Mouse (Mus musculus) liver, embryonic 13.5 days (tissue): ENCODE measurements at regions not wholly inside any gene's neighbourhood (a gene's known extent, or its start where the extent isn't known, plus 50 kb on each side); places are given as distances from the start of the nearest gene placed in this dataset.

ENCODE experiments used
- ATAC-seq: fragments of 200-750 bp; cut with Nextera tagmentation; 2 replicates; pipeline ENCODE4 v1.8.0; 2017; ENCODE audit warnings: low read depth, mild to moderate bottlenecking, moderate number of reproducible peaks, moderate library complexity
- DNase-seq: peaks from one replicate; pipeline ENCODE4 v3.0.0; 2022
- H3K27ac ChIP-seq: fragments of 300-500 bp; sonication (generic); 2 replicates; pipeline ENCODE4 v1.5.1; 2015; ENCODE audit warnings: moderate library complexity, mild to moderate bottlenecking, inconsistent platforms
- H3K27me3 ChIP-seq: fragments of 300-500 bp; sonication (generic); 2 replicates; pipeline ENCODE4 v1.6.1; 2015; ENCODE audit warnings: mild to moderate bottlenecking, inconsistent platforms
- H3K36me3 ChIP-seq: fragments of 300-500 bp; sonication (generic); 2 replicates; pipeline ENCODE4 v1.6.1; 2015; ENCODE audit warnings: mild to moderate bottlenecking, inconsistent platforms
- H3K4me1 ChIP-seq: fragments of 300-500 bp; sonication (generic); replicated peaks from 2 replicates; pipeline ENCODE4 v1.6.1; 2015; ENCODE audit warnings: inconsistent platforms
- H3K4me2 ChIP-seq: fragments of 300-500 bp; sonication (generic); 2 replicates; pipeline ENCODE4 v1.6.1; 2015; ENCODE audit warnings: inconsistent platforms, mild to moderate bottlenecking, moderate library complexity
- H3K4me3 ChIP-seq: fragments of 300-500 bp; sonication (generic); replicated peaks from 2 replicates; pipeline ENCODE4 v1.5.1; 2015; ENCODE audit warnings: mild to moderate bottlenecking, inconsistent platforms
- H3K9ac ChIP-seq: fragments of 300-500 bp; sonication (generic); 2 replicates; pipeline ENCODE4 v1.6.1; 2015; ENCODE audit warnings: mild to moderate bottlenecking, inconsistent platforms
- H3K9me3 ChIP-seq: fragments of 300-500 bp; sonication (generic); replicated peaks from 2 replicates; pipeline ENCODE4 v1.6.1; 2016; ENCODE audit warnings: inconsistent platforms
- WGBS: fragments of 180-500 bp; shearing (Covaris S2); methylation state at CpG from one replicate; pipeline ENCODE4 v1.1.7; 2015; ENCODE audit not compliant: insufficient replicate concordance; 5-methylcytosine and 5-hydroxymethylcytosine counted together

GRCm38 (mm10) chr13:101625922-101626321, 142.1 kb downstream of the Pik3r1 start:
- Histone ChIP-seq H3K9ac (no peak overlapping the region), H3K9me3 (no peaks in the 10 kb centered on the region), H3K27me3 (peaks cover 11% of the 10 kb centered on the region; the same call in 1 of the 2 replicates), H3K4me3 (no peak overlapping the region), H3K36me3 (no peaks in the 10 kb centered on the region), H3K4me2 (no peak overlapping the region), H3K27ac (no peak overlapping the region), H3K4me1 (0 out of 2 replicates have a peak, but pooled peaks cover 10% of the 10 kb centered on the region)
- 83% methylated on average over 5 of the region's 5 CpGs for WGBS
- no peak for ATAC-seq
- DNase-seq: no peak

GRCm38 (mm10) chr13:101624179-101624581, 143.8 kb downstream of the Pik3r1 start:
- WGBS: 34% methylated on average over 5 of the region's 5 CpGs
- no peak overlapping the region for H3K4me2 ChIP-seq
- no peak overlapping the region for H3K9ac ChIP-seq
- H3K4me1 ChIP-seq: 0 out of 2 replicates have a peak, but pooled peaks cover 10% of the 10 kb centered on the region
- no peaks in the 10 kb centered on the region for H3K9me3 ChIP-seq
- H3K4me3 ChIP-seq: no peak overlapping the region
- H3K27ac ChIP-seq: no peak overlapping the region
- no peaks in the 10 kb centered on the region for H3K36me3 ChIP-seq
- H3K27me3 ChIP-seq: peaks cover 11% of the 10 kb centered on the region; the same call in 1 of the 2 replicates
- no peak for DNase-seq
- ATAC-seq: no peak

GRCm38 (mm10) chr13:101622649-101623048, 145.4 kb downstream of the Pik3r1 start:
- no peak overlapping the region for H3K4me3 ChIP-seq
- ATAC-seq (no peak), DNase-seq (no peak)
- H3K4me1 ChIP-seq: 0 out of 2 replicates have a peak, but pooled peaks cover 10% of the 10 kb centered on the region
- H3K36me3 ChIP-seq: no peaks in the 10 kb centered on the region
- 81% methylated on average over 2 of the region's 2 CpGs for WGBS
- H3K4me2 ChIP-seq: no peak overlapping the region
- no peak overlapping the region for H3K27ac ChIP-seq
- H3K9ac ChIP-seq: no peak overlapping the region
- H3K27me3 ChIP-seq: peaks cover 11% of the 10 kb centered on the region; the same call in 1 of the 2 replicates
- H3K9me3 ChIP-seq: no peaks in the 10 kb centered on the region

- H3K27ac ChIP-seq: no peak overlapping the region
- no peak overlapping the region for H3K9ac ChIP-seq
- no peak overlapping the region for H3K4me3 ChIP-seq
- no peaks in the 10 kb centered on the region for H3K9me3 ChIP-seq
- ATAC-seq: no peak
- H3K27me3 ChIP-seq: peaks cover 11% of the 10 kb centered on the region; the same call in 1 of the 2 replicates
- WGBS: 63% methylated on average over 3 of the region's 3 CpGs
- H3K36me3 ChIP-seq: no peaks in the 10 kb centered on the region
- no peaks in the 10 kb centered on the region for H3K4me1 ChIP-seq
- no peak for DNase-seq
- no peak overlapping the region for H3K4me2 ChIP-seq
Measured at GRCm38 (mm10) chr13:101620660-101621059, 147.4 kb downstream of the Pik3r1 start.

GRCm38 (mm10) chr13:101619154-101619553, 148.9 kb downstream of the Pik3r1 start:
- H3K4me2 ChIP-seq: no peak overlapping the region
- no peak overlapping the region for H3K4me3 ChIP-seq
- no peak overlapping the region for H3K27ac ChIP-seq
- no peak overlapping the region for H3K9ac ChIP-seq
- 83% methylated on average over 1 of the region's 1 CpGs for WGBS
- no peaks in the 10 kb centered on the region for H3K9me3 ChIP-seq
- DNase-seq (no peak), ATAC-seq (no peak)
- H3K36me3 ChIP-seq: no peaks in the 10 kb centered on the region
- H3K4me1 ChIP-seq: peaks cover 5% of the 10 kb centered on the region
- peaks cover 5% of the 10 kb centered on the region; the same call in 1 of the 2 replicates for H3K27me3 ChIP-seq

- Histone ChIP-seq H3K9ac (no peak overlapping the region), H3K4me3 (no peak overlapping the region), H3K4me1 (peaks cover 65% of the 10 kb centered on the region), H3K4me2 (no peak overlapping the region), H3K36me3 (no peaks in the 10 kb centered on the region), H3K27me3 (no peaks in the 10 kb centered on the region), H3K9me3 (no peaks in the 10 kb centered on the region), H3K27ac (peak overlapping the region; percentile 96)
- WGBS: 70% methylated on average over 2 of the region's 2 CpGs
- no peak for DNase-seq
- no peak for ATAC-seq
Measured at GRCm38 (mm10) chr13:101612786-101613185, 155.2 kb downstream of the Pik3r1 start.

GRCm38 (mm10) chr13:101611725-101612124, 156.3 kb downstream of the Pik3r1 start:
- Histone ChIP-seq H3K4me1 (peaks cover 67% of the 10 kb centered on the region), H3K36me3 (no peaks in the 10 kb centered on the region), H3K4me2 (peak overlapping the region; percentile 49), H3K27me3 (no peaks in the 10 kb centered on the region), H3K9me3 (no peaks in the 10 kb centered on the region), H3K4me3 (0 out of 2 replicates have a peak overlapping the region, but pooled peaks have one; percentile 4), H3K9ac (peak overlapping the region; percentile 63), H3K27ac (peak overlapping the region; percentile 96)
- WGBS: 28% methylated on average over 6 of the region's 6 CpGs
- ATAC-seq: peak; percentile 99
- peak; percentile 87 for DNase-seq

- Histone ChIP-seq H3K9me3 (no peaks in the 10 kb centered on the region), H3K27me3 (0 out of 2 replicates have a peak, but pooled peaks cover 10% of the 10 kb centered on the region), H3K27ac (peak overlapping the region; percentile 0; the same call in 1 of the 2 replicates), H3K4me2 (no peak overlapping the region), H3K4me1 (peaks cover 60% of the 10 kb centered on the region), H3K9ac (no peak overlapping the region), H3K36me3 (no peaks in the 10 kb centered on the region), H3K4me3 (no peak overlapping the region)
- ATAC-seq (no peak), DNase-seq (no peak)
- WGBS: 59% methylated on average over 1 of the region's 1 CpGs
Measured at GRCm38 (mm10) chr13:101606184-101606730, 161.8 kb downstream of the Pik3r1 start.

- WGBS: 68% methylated on average over 4 of the region's 4 CpGs
- Histone ChIP-seq H3K27me3 (0 out of 2 replicates have a peak, but pooled peaks cover 10% of the 10 kb centered on the region), H3K36me3 (no peaks in the 10 kb centered on the region), H3K27ac (no peak overlapping the region), H3K9ac (no peak overlapping the region), H3K4me1 (peaks cover 54% of the 10 kb centered on the region), H3K9me3 (no peaks in the 10 kb centered on the region), H3K4me2 (no peak overlapping the region), H3K4me3 (no peak overlapping the region)
- DNase-seq: no peak
- no peak for ATAC-seq
Measured at GRCm38 (mm10) chr13:101605685-101606084, 162.3 kb downstream of the Pik3r1 start.

GRCm38 (mm10) chr13:101605051-101605450, 163.0 kb downstream of the Pik3r1 start:
- DNase-seq (no peak), ATAC-seq (no peak)
- WGBS: 74% methylated on average over 4 of the region's 4 CpGs
- Histone ChIP-seq H3K27ac (0 out of 2 replicates have a peak overlapping the region, but pooled peaks have one; percentile 4), H3K4me2 (no peak overlapping the region), H3K9ac (no peak overlapping the region), H3K27me3 (0 out of 2 replicates have a peak, but pooled peaks cover 10% of the 10 kb centered on the region), H3K36me3 (no peaks in the 10 kb centered on the region), H3K9me3 (no peaks in the 10 kb centered on the region), H3K4me3 (no peak overlapping the region), H3K4me1 (peaks cover 48% of the 10 kb centered on the region)

GRCm38 (mm10) chr13:101598126-101598485, 169.9 kb downstream of the Pik3r1 start:
- no peaks in the 10 kb centered on the region for H3K36me3 ChIP-seq
- H3K27ac ChIP-seq: no peak overlapping the region
- no peak overlapping the region for H3K9ac ChIP-seq
- no peak overlapping the region for H3K4me2 ChIP-seq
- peaks cover 9% of the 10 kb centered on the region for H3K4me1 ChIP-seq
- WGBS: 75% methylated on average over 7 of the region's 7 CpGs
- 0 out of 2 replicates have a peak, but pooled peaks cover 7% of the 10 kb centered on the region for H3K27me3 ChIP-seq
- H3K4me3 ChIP-seq: no peak overlapping the region
- ATAC-seq (no peak), DNase-seq (no peak)
- no peaks in the 10 kb centered on the region for H3K9me3 ChIP-seq
